Mouse (Mus musculus) B cell, adult 67 days (primary cell): ENCODE measurements around the gene Rabgap1l. TPM values are rescaled to one million over a fixed set of nuclear protein-coding genes. Genes with fewer than 3 reads are reported as not detected.

Experiments used
- total RNA-seq, 2 experiments: library from RNA; stranded (reverse); gene quantifications; 4 replicates each; pipeline ENCODE4 v1.2.4; 2023

The Rabgap1l gene
- total RNA-seq = 100 to 1,000 TPM; 249 to 278 TPM

GRCm38 (mm10) chr1:160792686-160793355 lies at the start of gene Rabgap1l:
TSS of gene Rabgap1l (minus strand) at chr1:160793211.

GRCm38 (mm10) chr1:160212703-160213669 lies 580.0 kb downstream of the Rabgap1l start, which contains the start of gene Cacybp:
TSS of gene Cacybp (minus strand) at chr1:160212875.

GRCm38 (mm10) chr1:160194529-160195336 lies 598.3 kb downstream of the Rabgap1l start, which contains the start of gene Mrps14:
TSS of gene Mrps14 (plus strand) at chr1:160195215.

Other genes starting within 250 kb of the Rabgap1l start
- gene Rc3h1, start 113.2 kb upstream of the Rabgap1l start, total RNA-seq = 10 to 100 TPM; 73.4 to 76.8 TPM
- gene Serpinc1, start 185.4 kb upstream of the Rabgap1l start, total RNA-seq = 1 to 10 TPM; 3.3 to 4.2 TPM
- 10 to 100 TPM; 42.6 to 57.3 TPM for gene Zbtb37, start 241.6 kb upstream of the Rabgap1l start, total RNA-seq